Comparison of ENCODE assay signal across 9 mouse cellular contexts in genomic region chr6:91718603-91719002, GRCm38 (mm10). TPM values are rescaled to one million over a fixed set of nuclear protein-coding genes. Genes with fewer than 3 reads are reported as not detected.
DNase-seq lines count a peak whose midpoint lies in the region; ATAC-seq and TF ChIP-seq lines count a peak whose summit lies in the region.
"Had no signal": no experiment of that assay in that cellular context is flagged by ENCODE, and none has a peak within 500 bp of the region (broad histone marks: within the 10 kb centered on the region; RNA-seq: fewer than 3 reads in every experiment).

No protein-coding gene starts in this region.

- TF ChIP-seq POLR2A in liver, adult 2 months (IDR thresholded peaks at IDR 0.05; ENCODE audit: extremely low read depth, insufficient read depth, low read length) = no peak

- H3K36me3 ChIP-seq in liver, adult 2 months (ENCODE audit: control insufficient read depth, insufficient read depth, low read length) = peaks cover 11% of the 10 kb centered on the region; the same call in 1 of the 2 replicates
- H3K36me3 ChIP-seq in liver, embryonic 15.5 days (replicated peaks) = peaks cover 18% of the 10 kb centered on the region
- peaks cover 5% of the 10 kb centered on the region; the same call in 1 of the 2 replicates for H3K36me3 ChIP-seq in stomach, postnatal 0 days (ENCODE audit: control insufficient read depth, insufficient read depth, low read length)

- 16% methylated on average over 3 of the region's 3 CpGs for WGBS in liver, adult 2 months
- WGBS in liver, embryonic 15.5 days (ENCODE audit: insufficient replicate concordance) = 56% methylated on average over 3 of the region's 3 CpGs
- WGBS in stomach, postnatal 0 days = 68% methylated on average over 3 of the region's 3 CpGs

- peaks cover 14% of the 10 kb centered on the region; the same call in 1 of the 2 replicates for H3K79me2 ChIP-seq in liver, adult 2 months (ENCODE audit: control insufficient read depth, insufficient read depth, low read length)

- H3K9me3 ChIP-seq in liver, embryonic 15.5 days (replicated peaks) = no peaks in the 10 kb centered on the region
- no peaks in the 10 kb centered on the region for H3K9me3 ChIP-seq in stomach, postnatal 0 days (ENCODE audit: control insufficient read depth, low read length)

- peaks cover 45% of the 10 kb centered on the region for H3K4me1 ChIP-seq in liver, adult 2 months (ENCODE audit: control insufficient read depth, insufficient read depth, low read length)
- H3K4me1 ChIP-seq in liver, embryonic 15.5 days (replicated peaks) = peaks cover 22% of the 10 kb centered on the region
- H3K4me1 ChIP-seq in stomach, postnatal 0 days (replicated peaks; ENCODE audit: control insufficient read depth, insufficient read depth) = peaks cover 5% of the 10 kb centered on the region; the same call in 1 of the 2 replicates

- TF ChIP-seq EP300 in stomach, postnatal 0 days (optimal IDR thresholded peaks at IDR 0.05) = no peak

- no peak for DNase-seq in frontal cortex, adult 2 months (ENCODE audit: extremely low spot score in 1 of 2, low spot score in 1 of 2)
- no peak for DNase-seq in liver, adult 2 months (ENCODE audit: extremely low read depth, low read depth, low spot score)
- no peak for DNase-seq in liver
- no peak for DNase-seq in stomach, postnatal 0 days (ENCODE audit: low spot score)
- DNase-seq in left cerebral cortex, postnatal 10 days (ENCODE audit: extremely low spot score in 1 of 2, low spot score in 2 of 2) = no peak
- no peak for DNase-seq in urinary bladder, postnatal 36 days (ENCODE audit: low spot score in 2 of 2)

- peak overlapping the region; percentile 95 for H3K27ac ChIP-seq in liver, adult 2 months (replicated peaks; ENCODE audit: insufficient read depth, low read depth, low read length)
- peak overlapping the region; percentile 69 for H3K27ac ChIP-seq in liver, embryonic 15.5 days (replicated peaks)
- H3K27ac ChIP-seq in stomach, postnatal 0 days (replicated peaks) = 0 out of 2 replicates have a peak overlapping the region, but pooled peaks have one; percentile 4

- peak overlapping the region; percentile 34 for H3K9ac ChIP-seq in liver, adult 2 months (ENCODE audit: low read depth, low read length)
- H3K9ac ChIP-seq in liver, embryonic 15.5 days = no peak overlapping the region
- no peak overlapping the region for H3K9ac ChIP-seq in stomach, postnatal 0 days (ENCODE audit: low read length)

- TF ChIP-seq CTCF in liver, adult 2 months (IDR thresholded peaks at IDR 0.05; ENCODE audit: low read depth, low read length) = no peak
- no peak for TF ChIP-seq CTCF in stomach, postnatal 0 days (IDR thresholded peaks at IDR 0.05; ENCODE audit: low read depth)

- intact Hi-C loops in left cerebral cortex, postnatal 10 days (cut with DNase I) = no loop called here

- no peaks in the 10 kb centered on the region for H3K27me3 ChIP-seq in liver, adult 2 months (ENCODE audit: control insufficient read depth, insufficient read depth, low read length)
- no peaks in the 10 kb centered on the region for H3K27me3 ChIP-seq in liver, embryonic 15.5 days
- no peaks in the 10 kb centered on the region for H3K27me3 ChIP-seq in stomach, postnatal 0 days (ENCODE audit: control insufficient read depth, insufficient read depth, low read length)
- H3K27me3 ChIP-seq: Patski had no signal

- ATAC-seq in frontal cortex, adult (ENCODE audit: low TSS enrichment) = peak; percentile 21
- no peak for ATAC-seq in liver, embryonic 15.5 days (ENCODE audit: insufficient read depth)
- ATAC-seq in stomach, postnatal 0 days (ENCODE audit: low FRiP score, low TSS enrichment) = no peak
- ATAC-seq: Patski had no signal

- no peak overlapping the region for H3K4me3 ChIP-seq in liver, adult 2 months (ENCODE audit: insufficient read depth, low read depth, low read length)
- no peak overlapping the region for H3K4me3 ChIP-seq in liver, embryonic 15.5 days (replicated peaks)
- H3K4me3 ChIP-seq in stomach, postnatal 0 days (ENCODE audit: low read depth, low read length) = no peak overlapping the region

- H3K4me2 ChIP-seq in liver, embryonic 15.5 days = no peak overlapping the region
- no peak overlapping the region for H3K4me2 ChIP-seq in stomach, postnatal 0 days (replicated peaks; ENCODE audit: low read depth)

RNA-seq across cellular contexts. Expression of gene Slc6a6, which starts 34.8 kb away (rescaled TPM):
- 109 and 123 TPM in 2 replicates for polyA plus RNA-seq in frontal cortex, adult 2 months (2012; rRNA removed)
- 34.8 and 66.5 TPM in 2 replicates for total RNA-seq in liver, adult 2 months (2014; rRNA removed)
- polyA plus RNA-seq in liver, adult 2 months (2012; rRNA removed) = 89.0 and 96.5 TPM in 2 replicates
- 19.5 and 20.1 TPM in 2 replicates for polyA plus RNA-seq in liver, embryonic 15.5 days (2015; fragmentation: Nextera tagmentation; extraction: Ambion mirVana)
- polyA plus RNA-seq in stomach, postnatal 0 days (2015; fragmentation: Nextera tagmentation; extraction: Ambion mirVana) = 55.3 and 66.5 TPM in 2 replicates
- total RNA-seq in left cerebral cortex, postnatal 10 days (2021) = 100 to 1,000 TPM; 198 to 215 TPM

Comparison
In these comparisons a context has a peak if more than half of its experiments do, and no peak if none do; other contexts are left out.
1. H3K27ac ChIP-seq: peak in every context shown above with its lines; median percentile 95 in liver, adult 2 months; 69 in liver, embryonic 15.5 days; 4 in stomach, postnatal 0 days.